Mouse (Mus musculus) forebrain, postnatal 0 days (tissue): Measurements from ENCODE around the gene Dmkn. TPM values are rescaled to one million over a fixed set of nuclear protein-coding genes. Genes with fewer than 3 reads are reported as not detected.
"Not testable (repeated sequence)": the region's sequence is repeated elsewhere in the genome, so short reads cannot be mapped to it uniquely, and the experiment has no call there.

Source experiments
- ATAC-seq: fragments of 200-750 bp; cut with Nextera tagmentation; 2 replicates; pipeline ENCODE4 v1.8.0; 2017; ENCODE audit warnings: mild to moderate bottlenecking, moderate library complexity
- DNase-seq: peaks from one replicate; pipeline ENCODE4 v3.0.0-alpha.2; 2015
- H3K27ac ChIP-seq: fragments of 300-500 bp; sonication (generic); 2 replicates; pipeline ENCODE4 v1.5.1; 2014; ENCODE audit warnings: low read depth, mild to moderate bottlenecking, antibody characterized with exemption, low read length, moderate library complexity, mixed read lengths
- H3K27me3 ChIP-seq: fragments of 300-500 bp; sonication (generic); 2 replicates; pipeline ENCODE4 v1.6.1; 2014; ENCODE audit warnings: mild to moderate bottlenecking, low read length, mixed read lengths; ENCODE audit not compliant: insufficient read depth
- H3K36me3 ChIP-seq: fragments of 300-500 bp; sonication (generic); 2 replicates; pipeline ENCODE4 v1.6.1; 2014; ENCODE audit warnings: mild to moderate bottlenecking, moderate library complexity; ENCODE audit not compliant: insufficient read depth
- H3K4me1 ChIP-seq: fragments of 300-500 bp; sonication (generic); 2 replicates; pipeline ENCODE4 v1.6.1; 2014; ENCODE audit warnings: antibody characterized with exemption; ENCODE audit not compliant: insufficient read depth
- H3K4me2 ChIP-seq: fragments of 300-500 bp; sonication (generic); 2 replicates; pipeline ENCODE4 v1.6.1; 2014; ENCODE audit warnings: low read depth, mild to moderate bottlenecking, moderate library complexity
- H3K4me3 ChIP-seq: fragments of 300-500 bp; sonication (generic); 2 replicates; pipeline ENCODE4 v1.5.1; 2014; ENCODE audit warnings: low read depth, low read length, mixed read lengths
- H3K9ac ChIP-seq: fragments of 300-500 bp; sonication (generic); 2 replicates; pipeline ENCODE4 v1.6.1; 2014; ENCODE audit warnings: mild to moderate bottlenecking
- H3K9me3 ChIP-seq: fragments of 300-500 bp; sonication (generic); 2 replicates; pipeline ENCODE4 v1.6.1; 2016; ENCODE audit warnings: low read length
- CTCF ChIP-seq: sonication (generic); IDR thresholded peaks from 2 replicates; pipeline ENCODE4 v1.5.1; 2016; ENCODE audit warnings: antibody characterized with exemption, control low read depth, low read depth
- WGBS: fragments of 180-500 bp; shearing (Covaris S2); extraction: QIAGEN DNeasy Blood & Tissue Kit; methylation state at CpG from one replicate; pipeline ENCODE4 v1.1.7; 2014; 5-methylcytosine and 5-hydroxymethylcytosine counted together
- polyA plus RNA-seq: library from polyadenylated mRNA; unstranded; fragments of >200 nt; fragmentation: Nextera tagmentation; extraction: Ambion mirVana; gene quantifications from 2 replicates; pipeline ENCODE4 v1.2.1, GENCODE M21; 2015
- total RNA-seq: library from RNA; depleted of rRNA; stranded (reverse); fragments of >200 nt; gene quantifications from 2 replicates; pipeline ENCODE4 v1.2.3, GENCODE M21; 2014

Gene Dmkn
- total and polyA plus RNA-seq, 2 experiments from 2014 or later, result 5.2 to 7.2 TPM

GRCm38 (mm10) chr7:30728739-30729395 is 34.7 kb upstream of the Dmkn start:
- ATAC-seq, result peak; percentile 28
- 6% methylated on average over 26 of the region's 26 CpGs for WGBS
- DNase-seq, result peak; percentile 50

GRCm38 (mm10) chr7:30729396-30730063 is 34.0 kb upstream of the Dmkn start, which contains the start of gene Tmem147:
Gene Tmem147, minus strand, starts transcription at chr7:30729540.
- WGBS, result 0% methylated on average over 60 of the region's 60 CpGs
- Histone ChIP-seq H3K4me1 (peaks cover 17% of the 10 kb centered on the region; the same call in 1 of the 2 replicates), H3K36me3 (peaks cover 31% of the 10 kb centered on the region), H3K4me2 (peak within 1 kb of the TSS; percentile 80), H3K27ac (peak within 1 kb of the TSS; percentile 86), H3K27me3 (no peaks in the 10 kb centered on the region), H3K4me3 (peak within 1 kb of the TSS; percentile 76), H3K9ac (peak within 1 kb of the TSS; percentile 72), H3K9me3 (no peaks in the 10 kb centered on the region)
- DNase-seq (peak; percentile 97), ATAC-seq (peak; percentile 98)
- TF ChIP-seq CTCF, result peak; percentile 62

More at GRCm38 (mm10) chr7:30728739-30729395, 34.7 kb upstream of the Dmkn start:
- Histone ChIP-seq H3K4me2 (peak overlapping the region; percentile 80), H3K4me1 (peaks cover 17% of the 10 kb centered on the region; the same call in 1 of the 2 replicates), H3K27me3 (no peaks in the 10 kb centered on the region), H3K36me3 (peaks cover 26% of the 10 kb centered on the region), H3K4me3 (peak overlapping the region; percentile 76), H3K9me3 (no peaks in the 10 kb centered on the region), H3K27ac (peak overlapping the region; percentile 86), H3K9ac (peak overlapping the region; percentile 72)
- no peak for TF ChIP-seq CTCF

GRCm38 (mm10) chr7:30730064-30730722 is 33.4 kb upstream of the Dmkn start:
- ATAC-seq, H3K9me3 ChIP-seq, H3K27me3 ChIP-seq: not testable (repeated sequence)
- WGBS, result 8% methylated on average over 18 of the region's 22 CpGs
- peak overlapping the region; percentile 72 for H3K9ac ChIP-seq
- peak overlapping the region; percentile 80 for H3K4me2 ChIP-seq
- H3K27ac ChIP-seq, result peak overlapping the region; percentile 86
- DNase-seq, result peak; percentile 63
- H3K4me1 ChIP-seq, result peaks cover 17% of the 10 kb centered on the region; the same call in 1 of the 2 replicates
- H3K4me3 ChIP-seq, result peak overlapping the region; percentile 76
- H3K36me3 ChIP-seq, result peaks cover 36% of the 10 kb centered on the region

- Histone ChIP-seq H3K9me3 (no peaks in the 10 kb centered on the region), H3K4me1 (0 out of 2 replicates have a peak, but pooled peaks cover 2% of the 10 kb centered on the region), H3K36me3 (peaks cover 50% of the 10 kb centered on the region), H3K4me3 (no peak overlapping the region), H3K27me3 (no peaks in the 10 kb centered on the region), H3K9ac (no peak overlapping the region), H3K4me2 (no peak overlapping the region), H3K27ac (no peak overlapping the region)
- no peak for ATAC-seq
- TF ChIP-seq CTCF, result no peak
- 90% methylated on average over 3 of the region's 3 CpGs for WGBS
- DNase-seq, result no peak
Measured at GRCm38 (mm10) chr7:30736211-30736610, 27.3 kb upstream of the Dmkn start.

- H3K9me3 ChIP-seq, H3K4me2 ChIP-seq, H3K27me3 ChIP-seq, ATAC-seq, H3K4me3 ChIP-seq, H3K27ac ChIP-seq, DNase-seq, H3K9ac ChIP-seq, H3K4me1 ChIP-seq: not testable (repeated sequence)
- peaks cover 13% of the 10 kb centered on the region; the same call in 1 of the 2 replicates for H3K36me3 ChIP-seq
- 94% methylated on average over 2 of the region's 2 CpGs for WGBS
Measured at GRCm38 (mm10) chr7:30742570-30742969, 21.0 kb upstream of the Dmkn start.

GRCm38 (mm10) chr7:30743617-30744016 is 19.9 kb upstream of the Dmkn start, which contains the start of gene Gapdhs:
Gene Gapdhs, minus strand, starts transcription at chr7:30743681.
- WGBS, result no CpG with 5 or more reads among the region's 4 CpGs
- DNase-seq, H3K9me3 ChIP-seq, H3K4me1 ChIP-seq, H3K4me2 ChIP-seq, ATAC-seq, H3K27ac ChIP-seq, H3K4me3 ChIP-seq, H3K27me3 ChIP-seq, H3K9ac ChIP-seq, H3K36me3 ChIP-seq: not testable (repeated sequence)
